Mouse (Mus musculus): ENCODE results near the gene Scube1.

DNA sequence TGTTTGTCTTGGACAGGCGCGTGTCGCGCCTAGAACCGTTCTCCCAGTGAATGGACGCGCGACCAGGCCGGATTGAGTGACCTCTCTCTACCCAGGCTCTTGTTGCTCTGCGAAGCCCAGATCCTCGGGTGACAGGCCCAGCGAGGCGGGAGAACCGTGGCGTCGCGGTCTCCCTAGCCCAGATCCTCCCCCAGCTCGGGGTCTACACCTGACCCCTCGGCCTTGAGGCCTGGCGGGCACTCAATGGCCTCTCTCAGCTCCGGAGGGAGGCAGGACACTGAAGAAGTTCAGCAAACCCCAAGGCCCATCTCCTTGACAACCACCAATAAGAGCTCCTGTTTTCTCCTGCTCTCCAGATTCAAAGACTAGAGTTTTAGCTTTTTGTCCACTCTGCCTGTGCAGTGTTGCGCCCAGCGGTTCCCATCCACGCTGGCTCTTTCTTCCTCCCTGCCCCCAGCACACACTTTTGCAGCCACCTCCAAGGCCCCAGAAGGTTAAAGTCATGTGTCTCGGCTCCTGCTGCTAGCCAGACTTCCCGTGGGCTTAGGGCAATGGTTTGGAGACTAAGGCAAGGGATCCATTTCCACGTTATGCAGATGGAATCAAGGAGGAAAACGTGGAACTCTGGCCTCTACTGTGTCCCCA lies 857 bp upstream of the Scube1 start:
- no peak for TF ChIP-seq TBP (conservative IDR thresholded peaks at IDR 0.05; ENCODE audit: low read depth, low read length)
- no peak for TF ChIP-seq POLR2AphosphoS2 (IDR thresholded peaks at IDR 0.05; ENCODE audit: low read depth, low read length)
- TF ChIP-seq POLR2A (IDR thresholded peaks at IDR 0.05; ENCODE audit: low read depth, low read length): no peak
- no peak for TF ChIP-seq NELFE (IDR thresholded peaks at IDR 0.05; ENCODE audit: low read depth, low read length)
- TF ChIP-seq CTCF (conservative IDR thresholded peaks at IDR 0.05 in 1 of 2, IDR thresholded peaks at IDR 0.05 in 1 of 2; ENCODE audit: low read depth in 2 of 2, low read length in 2 of 2): no peak
- no peak for TF ChIP-seq UBTF (IDR thresholded peaks at IDR 0.05; ENCODE audit: low read depth, low read length)

Measured in CH12.LX (cell line).